Mouse (Mus musculus) spleen, postnatal 36 days (tissue): ENCODE results near the gene AL732309.1.
A peak's percentile ranks its signal among the peaks of the same experiment; 100 is the strongest.

Source experiments
- DNase-seq, 2 experiments: peaks; one replicate each; pipeline ENCODE4 v3.0.0; 2022; ENCODE audit warnings: low spot score in 2 of 2, mixed read lengths in 1 of 2

The AL732309.1 gene

DNA sequence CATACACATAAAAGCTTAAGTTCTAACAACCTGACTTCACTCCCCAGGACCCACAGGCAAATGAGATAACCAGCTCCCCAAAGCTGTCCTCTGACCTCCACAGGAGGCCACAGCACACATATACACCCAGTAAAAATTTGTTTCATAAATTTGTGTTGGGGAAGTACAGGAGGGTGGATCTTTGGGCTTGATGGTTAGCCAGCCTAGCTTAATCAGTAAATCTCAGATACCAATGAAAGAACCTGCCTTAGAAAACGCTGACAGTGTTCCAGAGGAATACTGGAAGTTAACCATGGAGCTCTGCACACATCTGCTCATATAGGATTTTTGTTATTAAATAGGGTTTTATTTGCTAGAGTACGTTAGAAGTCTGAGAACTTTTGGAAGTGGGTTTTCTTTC, 29.0 kb downstream of the AL732309.1 start:
- DNase-seq, result no peak

DNA sequence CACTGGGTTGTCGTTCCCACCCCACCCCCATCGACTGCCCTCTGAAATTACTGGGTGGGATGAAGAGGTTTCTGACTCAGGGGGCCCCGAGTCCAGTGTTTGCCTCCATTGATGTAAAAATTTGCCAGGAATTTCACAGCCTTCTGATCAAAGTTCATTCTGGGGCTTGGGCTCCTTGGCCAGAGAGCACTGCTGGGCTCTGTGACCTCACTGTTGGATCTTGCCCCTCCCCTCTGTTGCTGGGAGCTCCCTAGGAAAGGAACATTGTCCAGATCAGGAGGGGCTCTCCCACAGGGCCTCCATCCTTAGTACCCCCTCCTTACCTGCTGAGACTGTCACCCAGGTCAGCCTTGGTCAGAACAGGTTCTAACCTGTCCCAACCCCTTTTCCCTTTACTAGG, 32.2 kb downstream of the AL732309.1 start, which contains the start of gene Stpg3:
Gene Stpg3, minus strand, starts transcription at position 194 of the 400 bp plus-strand sequence.
- DNase-seq, result no peak

DNA sequence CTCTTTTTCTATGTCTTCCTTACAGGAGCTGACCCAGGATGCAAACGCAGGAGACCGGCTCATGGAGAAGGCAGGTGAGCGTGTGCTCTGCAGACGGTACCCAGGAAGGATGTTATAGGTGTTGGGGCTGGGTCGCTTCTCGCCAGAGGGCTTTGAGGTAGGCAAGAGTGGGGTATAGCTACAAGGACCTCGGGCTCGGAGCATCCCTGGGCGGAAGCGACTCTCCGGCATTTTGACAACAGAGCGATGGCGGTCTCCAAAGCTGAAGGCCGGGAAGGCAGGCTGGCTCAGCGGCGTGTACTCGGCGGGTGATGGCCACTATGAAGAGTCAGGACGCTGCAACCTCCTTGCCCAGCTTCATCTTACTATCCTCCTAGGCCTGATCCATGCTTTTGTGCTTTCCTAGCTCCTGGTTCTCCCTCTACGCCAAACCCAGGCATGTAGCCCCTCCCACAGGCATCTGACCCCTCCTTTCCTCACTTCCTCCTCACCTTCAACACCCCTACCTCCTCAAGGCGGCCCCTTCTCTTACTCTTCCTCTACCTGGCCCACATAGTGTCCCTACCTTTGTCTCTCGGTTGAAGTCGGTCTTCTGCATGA, 33.3 kb downstream of the AL732309.1 start:
- DNase-seq, result no peak

DNA sequence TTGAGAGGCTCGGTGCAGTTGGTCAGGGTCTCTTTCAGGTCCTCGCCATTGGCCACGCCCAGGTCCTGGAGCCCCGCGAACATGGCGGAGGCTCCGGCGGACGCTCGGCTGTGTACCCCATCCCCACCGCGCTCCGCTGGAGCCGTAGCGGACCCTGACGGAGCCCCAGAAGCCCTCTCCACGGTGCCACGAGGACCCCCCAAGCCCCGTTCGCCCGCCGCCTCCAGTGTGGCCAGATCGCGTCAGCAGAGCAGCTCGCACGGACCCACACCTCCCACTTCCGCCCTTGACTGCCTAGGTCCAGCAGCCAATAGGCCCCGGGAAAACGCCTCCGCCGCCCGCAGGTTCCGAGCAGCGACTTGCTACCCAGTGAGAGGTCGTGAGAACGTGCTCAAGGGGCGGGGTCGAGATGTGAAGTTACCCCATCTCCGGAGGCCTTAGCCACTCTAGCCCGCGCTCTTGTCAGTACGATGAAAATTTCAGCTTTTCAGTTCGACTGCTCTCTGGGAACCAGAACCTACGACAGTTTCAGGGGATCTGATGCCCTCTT, 35.5 kb downstream of the AL732309.1 start, which contains the start of gene Nelfb:
Gene Nelfb, minus strand, starts transcription at position 369 of the 550 bp plus-strand sequence.
- peak; percentile 93 to 94 for DNase-seq

DNA sequence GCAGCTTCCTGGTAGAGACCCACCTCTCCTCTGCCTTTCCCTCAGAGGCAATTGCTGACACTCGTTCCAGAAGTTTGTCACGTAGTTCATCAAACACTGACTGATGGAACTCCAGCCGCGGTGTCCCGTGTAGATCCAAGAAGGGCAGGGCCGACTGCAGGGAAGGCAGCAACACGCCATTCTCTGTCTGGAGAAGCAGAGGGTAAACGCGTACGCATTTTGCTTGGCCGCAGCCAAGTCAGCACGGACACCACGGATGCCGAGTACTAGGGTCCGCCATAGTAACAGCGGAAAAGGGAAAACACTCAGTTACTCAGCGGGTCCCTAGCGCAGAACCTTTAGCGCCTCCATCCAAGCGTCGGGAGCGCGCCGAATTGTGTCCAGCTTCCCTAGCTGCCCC, 36.0 kb downstream of the AL732309.1 start:
- no peak for DNase-seq

DNA sequence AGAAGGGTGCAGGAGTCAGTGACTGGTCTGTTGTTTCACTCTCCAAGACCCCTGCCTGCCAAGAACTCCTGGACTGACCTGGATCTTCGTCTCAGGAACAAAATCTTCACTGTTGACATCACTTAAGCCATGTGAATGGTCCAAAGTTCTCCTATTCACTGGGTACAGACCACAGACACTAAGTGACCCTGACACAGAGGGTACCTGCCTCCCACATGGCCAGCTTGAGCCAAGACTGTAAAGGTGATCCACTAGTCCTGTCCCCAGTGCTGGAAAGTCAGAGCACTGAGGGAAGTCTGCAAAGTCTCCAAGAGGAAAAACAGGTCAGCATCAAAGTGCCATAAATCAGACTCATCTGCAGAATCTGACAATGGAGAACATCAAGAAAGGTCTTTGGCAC, 39.1 kb downstream of the AL732309.1 start:
- DNase-seq, result no peak

DNA sequence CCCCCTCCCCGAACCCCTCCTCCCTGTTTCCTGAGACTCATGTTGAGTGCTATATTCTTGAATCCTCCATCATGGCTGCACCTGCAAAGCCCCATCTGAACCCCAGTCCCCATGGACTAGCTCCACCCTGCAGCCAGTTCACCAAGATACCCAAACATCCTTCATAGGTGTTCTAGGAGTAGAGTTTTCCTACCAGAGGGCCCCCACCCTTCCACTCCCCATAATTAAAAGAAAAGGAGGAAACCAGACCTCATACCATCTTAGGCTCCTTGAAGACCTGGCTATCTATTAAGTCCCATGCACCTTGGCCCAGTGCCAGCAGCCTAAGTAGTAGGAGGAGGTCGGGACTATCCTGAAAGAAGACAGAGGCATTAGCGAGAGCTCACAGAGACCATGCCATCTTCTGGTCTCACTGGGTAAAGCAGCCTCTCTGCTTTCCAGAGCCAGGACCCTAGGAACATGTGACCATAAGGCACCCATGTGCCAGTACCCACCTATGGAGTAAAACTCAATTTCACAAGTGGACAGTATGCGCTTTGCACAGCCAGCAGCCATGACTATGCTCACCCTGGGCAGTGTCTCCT, 42.9 kb downstream of the AL732309.1 start:
- peak; percentile 14 to 39 for DNase-seq

DNA sequence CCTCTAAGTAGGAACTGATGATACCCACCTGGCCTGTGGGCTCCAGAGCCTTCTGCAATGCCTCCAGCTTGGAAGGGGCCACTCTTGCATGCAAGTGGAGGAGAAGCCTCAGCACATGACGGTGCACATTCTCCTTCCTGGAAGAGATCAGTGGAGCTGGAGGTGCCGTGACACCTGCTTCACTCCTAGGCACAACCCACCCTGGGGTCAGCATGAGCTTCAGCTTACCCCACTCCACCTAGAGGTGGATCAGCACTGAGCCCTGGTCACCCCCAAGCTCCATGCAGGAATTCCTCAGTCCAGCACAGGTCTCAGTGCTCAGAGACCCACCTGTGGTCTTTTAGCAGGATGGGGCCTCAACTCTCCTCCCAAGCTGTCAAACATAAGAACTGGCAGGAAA, 46.0 kb downstream of the AL732309.1 start:
- no peak for DNase-seq

DNA sequence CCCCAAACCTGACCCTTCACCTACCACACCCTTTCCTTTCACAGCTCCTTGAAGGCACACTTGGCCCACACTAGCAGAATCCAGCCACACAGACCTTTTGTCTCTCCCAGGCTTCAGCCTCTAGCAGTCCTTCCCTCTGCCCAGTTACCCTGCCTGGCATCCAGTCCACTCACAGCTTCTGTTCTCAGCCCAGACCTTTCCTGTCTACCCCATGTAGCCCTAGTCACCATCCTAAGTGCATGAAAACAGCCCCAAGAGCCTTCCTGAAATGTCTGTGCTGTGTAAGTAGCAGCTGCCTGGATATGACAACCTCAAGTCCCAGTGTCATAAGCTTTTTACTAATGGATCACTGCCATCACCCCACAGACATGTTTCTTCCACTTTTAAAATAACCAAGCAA, 48.7 kb downstream of the AL732309.1 start:
- no peak for DNase-seq

DNA sequence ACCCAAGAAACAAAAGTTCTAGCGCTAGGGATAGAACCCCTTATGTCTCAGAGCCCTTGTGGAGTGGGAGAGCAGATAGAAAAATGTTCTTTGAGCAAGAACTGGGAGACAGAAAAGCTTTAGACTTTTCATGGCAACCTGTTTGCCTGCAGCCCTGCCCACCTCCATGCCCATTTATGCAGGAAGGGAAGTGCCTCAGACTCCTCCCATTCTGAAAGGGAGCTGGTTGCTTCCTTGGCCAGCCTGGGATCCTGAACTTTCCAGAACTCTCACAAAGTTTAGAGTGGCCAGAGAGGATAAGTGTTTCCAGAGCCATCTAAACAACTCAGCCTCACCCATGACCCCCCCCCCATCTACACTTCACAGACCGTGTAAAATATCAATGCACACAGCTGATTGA, 49.5 kb downstream of the AL732309.1 start:
- no peak for DNase-seq

DNA sequence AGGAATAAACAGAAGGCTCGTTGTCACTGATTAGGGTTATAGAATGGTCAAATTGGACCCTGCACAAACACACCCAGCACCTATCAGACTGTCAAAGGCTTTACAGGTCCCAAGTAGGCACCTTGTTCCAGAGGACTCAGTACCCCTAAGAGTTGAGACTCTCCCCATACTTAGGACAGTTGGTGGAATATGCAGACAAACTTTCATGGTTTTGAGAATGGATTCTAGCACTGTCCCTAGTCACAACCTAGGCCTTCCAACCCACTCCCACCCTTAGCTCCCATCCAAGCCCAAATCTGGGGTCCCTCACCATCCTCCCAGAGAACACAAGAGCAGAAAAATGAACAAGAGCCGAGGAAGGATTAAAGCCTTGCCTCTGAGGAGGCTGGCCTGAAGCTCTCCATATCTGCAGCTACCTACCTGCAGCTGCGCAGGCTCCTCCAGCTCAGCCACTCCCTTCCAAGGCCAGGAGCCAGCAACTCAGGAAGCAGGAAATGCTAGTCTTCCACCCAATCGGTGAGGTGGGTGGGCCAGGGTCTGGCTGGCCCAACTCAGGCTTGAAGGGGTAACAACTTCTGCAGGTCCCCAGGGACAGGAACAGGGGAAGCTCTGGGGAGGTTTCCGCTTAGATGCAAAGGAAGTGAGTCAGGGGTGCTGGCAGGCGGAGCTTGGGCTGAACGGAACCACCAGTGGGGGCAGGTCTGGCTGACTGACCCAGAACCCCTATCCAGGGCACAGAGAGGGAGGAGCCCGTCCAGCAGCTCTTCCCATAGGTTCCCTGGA, 50.3 kb downstream of the AL732309.1 start, which contains the start of gene Tor4a:
Gene Tor4a, minus strand, starts transcription at position 715 of the 783 bp plus-strand sequence.
- DNase-seq, result peak; percentile 97

DNA sequence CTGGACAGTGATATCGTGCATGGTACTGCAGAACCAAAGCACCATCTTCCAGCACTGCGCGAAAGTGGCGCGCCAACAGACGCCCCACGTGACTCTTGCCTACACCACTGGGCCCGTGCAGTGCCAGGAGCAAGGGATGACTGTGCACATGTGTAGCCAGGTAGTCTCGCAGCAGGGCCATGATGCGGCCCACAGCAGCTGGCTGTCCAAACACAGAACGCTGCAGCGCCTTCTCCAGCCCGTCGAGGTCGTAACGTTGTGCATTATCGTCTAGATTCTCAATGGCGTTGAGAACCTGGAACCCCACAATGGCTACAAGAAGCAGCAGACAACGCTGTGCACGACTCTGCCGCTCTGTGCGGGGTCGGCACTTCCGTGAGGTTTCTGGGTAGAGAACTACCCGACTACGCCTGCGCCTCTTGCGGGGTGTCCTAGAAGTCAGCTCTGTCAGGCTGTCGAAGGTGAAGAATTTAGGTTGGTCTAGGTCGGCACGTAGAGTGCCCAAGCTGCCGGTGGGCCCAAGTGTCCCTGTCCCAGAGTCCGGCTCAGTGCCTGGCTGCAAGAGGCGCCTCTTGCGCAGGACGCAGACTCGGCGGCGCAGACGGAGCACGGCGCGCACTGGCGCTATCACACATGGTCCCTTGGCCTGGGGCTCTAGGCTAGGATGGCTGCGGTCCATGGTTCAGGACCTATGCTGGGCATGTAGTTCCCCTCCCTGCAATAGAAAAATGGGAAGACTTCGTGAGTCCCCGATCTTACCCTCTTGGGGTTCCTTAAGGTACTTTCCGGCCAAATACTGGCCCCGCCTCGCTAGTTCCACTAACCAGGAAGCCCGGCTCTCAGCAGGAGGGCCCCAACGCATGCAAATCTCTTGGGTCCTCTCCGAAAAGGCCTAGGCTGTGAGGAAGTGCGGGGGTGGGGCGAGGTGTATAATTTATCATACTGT, 51.2 kb downstream of the AL732309.1 start:
- DNase-seq, result peak; percentile 96 to 97
